Mouse (Mus musculus) cerebellum, adult (tissue): ENCODE data around the gene Crocc2.

Experiments used
- ATAC-seq: cut with Nextera tagmentation; 2 replicates; pipeline ENCODE4 v1.9.2; 2017; ENCODE audit warnings: mild to moderate bottlenecking, moderate library complexity, mixed read lengths; ENCODE audit not compliant: insufficient number of reproducible peaks, low FRiP score, low TSS enrichment

Crocc2 gene

GRCm38 (mm10) chr1:93255761-93256160 lies 87.2 kb downstream of the Crocc2 start:
- no peak for ATAC-seq

GRCm38 (mm10) chr1:93257560-93257959 lies 89.0 kb downstream of the Crocc2 start:
- no peak for ATAC-seq

DNA sequence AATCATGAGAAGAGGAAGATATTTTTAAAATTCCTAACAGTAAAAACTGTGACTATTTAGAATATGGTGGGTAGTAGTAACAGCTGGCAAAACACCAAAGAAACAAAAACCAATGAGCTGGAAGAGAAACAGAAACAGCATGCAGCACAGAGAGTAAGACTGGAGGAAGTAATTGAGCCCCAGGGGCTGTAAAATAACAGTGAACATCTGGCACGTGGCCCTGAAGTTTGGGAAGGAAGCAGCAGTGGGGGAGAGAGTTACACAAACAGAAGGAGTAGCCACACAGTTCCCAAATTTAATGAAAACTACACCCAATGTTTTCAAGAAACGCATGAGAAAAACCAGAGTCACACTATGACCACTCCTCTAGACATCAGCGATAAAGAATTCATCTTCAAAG lies 98.7 kb downstream of the Crocc2 start:
- no peak for ATAC-seq

GRCm38 (mm10) chr1:93268246-93268645 lies 99.7 kb downstream of the Crocc2 start:
- no peak for ATAC-seq

- ATAC-seq: no peak
Measured at GRCm38 (mm10) chr1:93270516-93271240, 102.2 kb downstream of the Crocc2 start.

- no peak for ATAC-seq
Measured at GRCm38 (mm10) chr1:93271751-93272150, 103.2 kb downstream of the Crocc2 start.

DNA sequence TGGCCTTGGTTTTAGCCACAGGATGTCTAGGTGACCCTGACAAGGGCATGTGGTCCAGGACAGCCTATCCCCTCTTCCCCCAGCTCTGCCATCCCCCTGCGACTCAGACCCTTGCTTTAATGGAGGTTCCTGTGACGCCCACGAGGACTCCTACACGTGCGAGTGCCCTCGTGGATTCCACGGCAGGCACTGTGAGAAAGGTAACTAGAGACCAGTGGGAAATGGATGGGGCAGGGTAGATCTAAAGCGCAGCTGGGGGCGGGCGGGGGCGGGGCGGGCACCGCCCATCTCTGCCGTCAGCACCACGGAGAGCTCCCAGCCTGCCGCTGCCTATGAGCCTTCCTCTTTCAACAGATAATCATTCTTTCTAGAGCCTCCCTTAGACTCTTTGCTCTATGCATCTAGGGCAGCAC lies 103.9 kb downstream of the Crocc2 start:
- no peak for ATAC-seq

DNA sequence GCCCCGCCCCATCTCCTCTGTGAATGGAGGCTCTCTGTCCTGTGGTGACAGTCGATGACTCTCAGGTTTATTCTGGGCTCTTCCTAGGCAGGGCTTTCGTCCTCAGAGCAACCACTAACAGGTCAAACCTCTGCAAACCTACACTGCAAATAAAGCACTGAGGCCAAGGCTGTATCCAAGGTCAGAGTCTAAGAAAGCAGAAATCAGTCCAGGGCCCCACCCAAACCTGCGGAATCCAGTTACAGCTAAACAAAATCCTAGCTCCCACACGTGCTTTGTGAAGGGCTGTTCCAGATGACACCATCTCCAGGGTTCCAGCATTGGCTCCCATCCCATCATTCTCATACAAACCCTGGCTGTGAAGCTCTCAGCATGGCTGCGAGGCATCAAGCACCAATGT lies 107.0 kb downstream of the Crocc2 start:
- no peak for ATAC-seq

DNA sequence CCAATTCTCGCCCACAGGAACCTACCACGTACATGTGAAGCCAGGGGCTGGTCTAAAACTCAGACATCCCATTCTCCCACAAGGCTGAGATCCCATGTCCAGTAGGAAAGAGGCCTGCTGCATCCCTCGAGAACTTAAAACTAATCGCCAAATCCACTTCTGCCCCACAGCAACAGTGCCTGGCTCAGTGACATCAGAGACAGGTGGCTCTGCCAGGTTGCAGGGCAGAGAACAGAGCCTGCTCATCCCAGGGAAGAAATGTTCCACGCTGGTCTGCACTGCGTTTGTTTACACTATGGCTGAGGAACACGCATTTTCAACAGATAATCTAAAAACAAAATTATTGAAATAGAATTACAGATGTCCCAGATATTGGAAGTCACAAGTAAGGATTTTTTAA lies 108.5 kb downstream of the Crocc2 start:
- ATAC-seq: no peak
